Mouse (Mus musculus) MEL (cell line): ENCODE data around the gene Cwf19l1. TPM values are rescaled to one million over a fixed set of nuclear protein-coding genes. Genes with fewer than 3 reads are reported as not detected.
A peak's percentile ranks its signal among the peaks of the same experiment; 100 is the strongest.

ENCODE experiments used
- DNase-seq: peaks from one replicate; pipeline ENCODE4 v3.0.0; 2011; ENCODE audit warnings: low read depth, low spot score
- H3K27ac ChIP-seq: 2 replicates; pipeline ENCODE4 v1.5.1; 2012; ENCODE audit warnings: low read depth, mild to moderate bottlenecking, control low read depth, low read length, moderate library complexity; ENCODE audit not compliant: control insufficient read depth
- H3K27me3 ChIP-seq, 2 experiments: fragments of 150-350 bp in 1 of 2; sonication (generic) in 1 of 2; 2 replicates each; pipeline ENCODE4 v1.6.1; 2012; ENCODE audit warnings: low read length in 2 of 2, mild to moderate bottlenecking in 2 of 2, improper control_type of control experiment in 1 of 2, moderate library complexity in 1 of 2; ENCODE audit not compliant: insufficient read depth in 2 of 2, control insufficient read depth in 1 of 2
- H3K36me3 ChIP-seq, 2 experiments: 2 replicates each; pipeline ENCODE4 v1.6.1; 2012 to 2014; ENCODE audit warnings: low read length in 2 of 2, improper control_type of control experiment in 1 of 2, inconsistent platforms in 1 of 2, mild to moderate bottlenecking in 1 of 2; ENCODE audit not compliant: insufficient read depth in 2 of 2, control insufficient read depth in 1 of 2
- H3K4me1 ChIP-seq, 2 experiments: fragments of 150-350 bp in 1 of 2; sonication (generic) in 1 of 2; 2 replicates each; pipeline ENCODE4 v1.6.1; 2012; ENCODE audit warnings: low read length in 2 of 2, improper control_type of control experiment in 1 of 2, mild to moderate bottlenecking in 1 of 2; ENCODE audit not compliant: insufficient read depth in 2 of 2, control insufficient read depth in 1 of 2
- H3K4me3 ChIP-seq, 2 experiments: fragments of 150-350 bp in 1 of 2; sonication (generic) in 1 of 2; 2 replicates each; pipeline ENCODE4 v1.5.1; 2012; ENCODE audit warnings: low read depth in 2 of 2, low read length in 2 of 2, mild to moderate bottlenecking in 2 of 2, moderate library complexity in 2 of 2, control low read depth in 1 of 2, improper control_type of control experiment in 1 of 2; ENCODE audit not compliant: control insufficient read depth in 1 of 2, insufficient read depth in 1 of 2
- H3K79me2 ChIP-seq: 2 replicates; pipeline ENCODE4 v1.6.1; 2012; ENCODE audit warnings: mild to moderate bottlenecking, low read length, moderate library complexity; ENCODE audit not compliant: control insufficient read depth, poor library complexity, insufficient read depth
- H3K9ac ChIP-seq: 2 replicates; pipeline ENCODE4 v1.6.1; 2012; ENCODE audit warnings: low read depth, mild to moderate bottlenecking, control low read depth, low read length, moderate library complexity; ENCODE audit not compliant: control insufficient read depth, poor library complexity, severe bottlenecking
- H3K9me3 ChIP-seq: fragments of 150-350 bp; sonication (generic); replicated peaks from 2 replicates; pipeline ENCODE4 v1.6.1; 2012; ENCODE audit warnings: mild to moderate bottlenecking, low read length, improper control_type of control experiment, moderate library complexity; ENCODE audit not compliant: insufficient read depth
- CHD1 ChIP-seq: IDR thresholded peaks from 2 replicates; pipeline ENCODE4 v1.6.1; 2012; ENCODE audit warnings: low read depth, mild to moderate bottlenecking, inconsistent platforms, low read length, improper control_type of control experiment
- CTCF ChIP-seq, 3 experiments: IDR thresholded peaks in 2 of 3; conservative IDR thresholded peaks in 1 of 3; 2 replicates each; pipeline ENCODE4 v1.5.1; 2011 to 2012; ENCODE audit warnings: low read length in 3 of 3, low read depth in 2 of 3, mild to moderate bottlenecking in 2 of 3, improper control_type of control experiment in 1 of 3, inconsistent platforms in 1 of 3, mixed read lengths in 1 of 3, moderate library complexity in 1 of 3; ENCODE audit not compliant: control insufficient read depth in 1 of 3, insufficient read depth in 1 of 3, poor library complexity in 1 of 3, severe bottlenecking in 1 of 3
- E2F4 ChIP-seq: IDR thresholded peaks from 2 replicates; pipeline ENCODE4 v1.6.1; 2011; ENCODE audit warnings: low read depth, low read length, improper control_type of control experiment, borderline replicate concordance
- EP300 ChIP-seq, 2 experiments: IDR thresholded peaks; 2 replicates each; pipeline ENCODE4 v1.6.1; 2011; ENCODE audit warnings: improper control_type of control experiment in 2 of 2, low read length in 2 of 2, low read depth in 1 of 2, mild to moderate bottlenecking in 1 of 2
- ETS1 ChIP-seq: IDR thresholded peaks from 2 replicates; pipeline ENCODE4 v1.6.1; 2012; ENCODE audit warnings: low read depth, mild to moderate bottlenecking, inconsistent platforms, low read length, improper control_type of control experiment, moderate library complexity
- GABPA ChIP-seq: IDR thresholded peaks from 2 replicates; pipeline ENCODE4 v1.6.1; 2012; ENCODE audit warnings: low read depth, mild to moderate bottlenecking, inconsistent platforms, low read length, improper control_type of control experiment, moderate library complexity
- GATA1 ChIP-seq: IDR thresholded peaks from 2 replicates; pipeline ENCODE4 v1.6.1; 2011; ENCODE audit warnings: low read depth, low read length, improper control_type of control experiment
- JUND ChIP-seq: IDR thresholded peaks from 2 replicates; pipeline ENCODE4 v1.6.1; 2011; ENCODE audit warnings: low read depth, mild to moderate bottlenecking, improper control_type of control experiment, low read length
- KAT2A ChIP-seq: conservative IDR thresholded peaks from 2 replicates; pipeline ENCODE4 v1.6.1; 2012; ENCODE audit warnings: low read depth, low read length, improper control_type of control experiment, inconsistent platforms
- MAX ChIP-seq: IDR thresholded peaks from 2 replicates; pipeline ENCODE4 v1.6.1; 2011; ENCODE audit warnings: low read length, improper control_type of control experiment
- MEF2A ChIP-seq: IDR thresholded peaks from 2 replicates; pipeline ENCODE4 v1.6.1; 2014; ENCODE audit warnings: low read depth, mild to moderate bottlenecking, inconsistent platforms, low read length, improper control_type of control experiment; ENCODE audit not compliant: poor library complexity, insufficient replicate concordance, severe bottlenecking; ENCODE audit errors: extremely low read depth
- MXI1 ChIP-seq: IDR thresholded peaks from 2 replicates; pipeline ENCODE4 v1.6.1; 2011; ENCODE audit warnings: mild to moderate bottlenecking, low read depth, low read length, improper control_type of control experiment
- MYB ChIP-seq: IDR thresholded peaks from 2 replicates; pipeline ENCODE4 v1.6.1; 2011; ENCODE audit warnings: mild to moderate bottlenecking, low read depth, low read length, improper control_type of control experiment
- POLR2AphosphoS2 ChIP-seq: IDR thresholded peaks from 2 replicates; pipeline ENCODE4 v1.6.1; 2011; ENCODE audit warnings: low read length, improper control_type of control experiment
- RAD21 ChIP-seq: IDR thresholded peaks from 2 replicates; pipeline ENCODE4 v1.6.1; 2011; ENCODE audit warnings: mild to moderate bottlenecking, low read depth, low read length, improper control_type of control experiment
- SIN3A ChIP-seq: IDR thresholded peaks from 2 replicates; pipeline ENCODE4 v1.6.1; 2012; ENCODE audit warnings: low read length, improper control_type of control experiment, inconsistent platforms
- SMC3 ChIP-seq: IDR thresholded peaks from 2 replicates; pipeline ENCODE4 v1.6.1; 2011; ENCODE audit warnings: low read depth, low read length, improper control_type of control experiment
- TAL1 ChIP-seq: IDR thresholded peaks from 2 replicates; pipeline ENCODE4 v1.6.1; 2012; ENCODE audit warnings: mild to moderate bottlenecking, inconsistent platforms, low read length, moderate library complexity, mixed read lengths
- TCF12 ChIP-seq: IDR thresholded peaks from 2 replicates; pipeline ENCODE4 v1.6.1; 2014; ENCODE audit warnings: low read depth, mild to moderate bottlenecking, inconsistent platforms, low read length, improper control_type of control experiment, moderate library complexity
- USF1 ChIP-seq: IDR thresholded peaks from 2 replicates; pipeline ENCODE4 v1.6.1; 2014; ENCODE audit warnings: low read depth, mild to moderate bottlenecking, inconsistent platforms, low read length, improper control_type of control experiment, moderate library complexity
- ZC3H11A ChIP-seq: IDR thresholded peaks from 2 replicates; pipeline ENCODE4 v1.6.1; 2012; ENCODE audit warnings: low read depth, mild to moderate bottlenecking, inconsistent platforms, low read length, improper control_type of control experiment
- ZNF384 ChIP-seq: IDR thresholded peaks from 2 replicates; pipeline ENCODE4 v1.6.1; 2012; ENCODE audit warnings: low read depth, mild to moderate bottlenecking, inconsistent platforms, low read length, improper control_type of control experiment
- polyA plus RNA-seq, 2 experiments: library from polyadenylated mRNA; stranded (reverse) in 1 of 2; unstranded in 1 of 2; fragments of >175 nt in 1 of 2; fragments of >200 nt in 1 of 2; gene quantifications; 2 replicates each; pipeline versions ENCODE4 v1.2.1 to v1.2.4; 2012; ENCODE audit warnings: low replicate concordance in 2 of 2, low read depth in 1 of 2; ENCODE audit not compliant: insufficient read length in 2 of 2, insufficient read depth in 1 of 2, missing spikeins in 1 of 2
- total RNA-seq: library from RNA; depleted of rRNA; stranded (reverse); fragments of 300-350 nt; gene quantifications from 2 replicates; pipeline ENCODE4 v1.2.3, GENCODE M21; 2012

Gene Cwf19l1
- total and polyA plus RNA-seq, 3 experiments = 28.2 to 68.6 TPM; not detected in 1

DNA sequence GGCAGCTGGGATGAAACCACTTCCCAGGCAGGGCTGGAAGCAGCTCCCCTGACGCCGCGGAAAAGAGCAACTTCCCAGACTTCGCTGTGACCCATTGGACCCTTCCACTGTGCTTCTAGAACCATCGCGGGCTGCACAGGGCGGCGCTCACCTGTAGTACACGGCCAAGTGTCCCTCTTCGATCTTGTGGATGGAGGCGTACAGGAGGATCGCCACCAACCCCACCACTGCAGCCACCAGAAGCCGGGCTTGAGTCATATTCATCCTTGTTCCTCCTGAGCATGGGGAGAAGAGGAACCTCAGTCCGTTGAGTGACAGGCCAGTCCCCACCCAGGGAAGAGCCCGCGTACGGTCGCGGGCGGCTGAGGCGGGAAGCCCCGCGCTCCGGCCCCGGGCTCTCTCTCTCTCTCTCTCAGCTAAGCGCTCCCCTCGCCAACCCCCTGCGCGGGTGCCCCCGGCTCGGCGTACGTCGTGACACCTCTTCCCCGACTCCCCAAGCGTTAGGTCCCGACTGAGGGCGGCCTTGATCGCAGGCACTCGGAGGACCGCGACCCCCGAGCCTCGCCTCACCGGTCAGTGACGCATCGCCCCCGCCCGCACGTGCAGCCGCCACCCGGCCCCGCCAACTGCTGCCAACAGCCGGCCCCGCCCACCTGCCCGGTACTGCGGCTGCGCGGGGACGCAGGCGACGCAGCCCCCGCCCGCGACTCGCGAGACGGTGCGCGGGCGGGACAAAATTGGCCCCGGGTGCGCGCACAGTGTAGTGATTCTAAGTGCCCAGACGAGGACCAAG is 66.4 kb downstream of the Cwf19l1 start, which contains the start of gene Erlin1 (continued):
- TF ChIP-seq CTCF (IDR thresholded peaks at IDR 0.05 in 2 of 3, conservative IDR thresholded peaks at IDR 0.05 in 1 of 3; ENCODE audit: control insufficient read depth in 1 of 3, insufficient read depth in 1 of 3, low read depth in 2 of 3, low read length in 3 of 3, poor library complexity in 1 of 3, severe bottlenecking in 1 of 3) = no peak
- no peak; a peak in 1 of 4 replicates for TF ChIP-seq EP300 (IDR thresholded peaks at IDR 0.05; ENCODE audit: low read depth in 1 of 2, low read length in 2 of 2)
- no peak for TF ChIP-seq GABPA
- TF ChIP-seq GATA1 = no peak
- no peak for TF ChIP-seq JUND
- TF ChIP-seq, all 39 proteins: peak for 22

DNA sequence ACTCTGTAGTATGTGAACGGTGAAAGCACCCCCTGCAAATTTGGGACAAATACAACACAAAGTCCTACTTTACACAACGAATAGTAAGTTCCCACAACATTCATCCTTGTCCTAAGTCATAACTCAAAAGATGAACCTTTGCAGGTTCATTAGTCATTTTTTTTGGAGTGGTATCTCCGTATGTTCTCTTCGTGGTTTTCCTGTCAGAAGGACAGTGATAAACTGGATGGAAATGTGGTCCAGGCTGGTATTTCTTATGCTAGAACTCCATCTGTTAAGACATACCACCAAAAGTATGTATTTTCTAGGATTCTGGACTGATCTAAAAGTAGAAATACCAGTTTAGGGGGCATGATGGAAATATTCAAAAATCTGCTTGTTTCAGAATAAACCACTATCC is 67.4 kb downstream of the Cwf19l1 start:
- H3K79me2 ChIP-seq = peaks cover 23% of the 10 kb centered on the region
- H3K4me3 ChIP-seq = peak overlapping the region; percentile 92 to 97
- H3K36me3 ChIP-seq = peaks cover 24 to 27% of the 10 kb centered on the region in 2 experiments
- peak; percentile 39 for DNase-seq
- peak overlapping the region; percentile 70 for H3K27ac ChIP-seq
- H3K27me3 ChIP-seq = no peaks in the 10 kb centered on the region
- TF ChIP-seq GATA1 = peak; percentile 37; the same call in 1 of the 2 replicates
- TF ChIP-seq SMC3 = no peak
- no peak for TF ChIP-seq POLR2AphosphoS2
- TF ChIP-seq KAT2A = no peak; the same call in 1 of the 2 replicates
- TF ChIP-seq EP300 (IDR thresholded peaks at IDR 0.05; ENCODE audit: low read depth in 1 of 2, low read length in 2 of 2) = peak; percentile 49 to 56
- peak; percentile 54; the same call in 1 of the 2 replicates for TF ChIP-seq TCF12
- no peak for TF ChIP-seq JUND
- TF ChIP-seq MXI1 = no peak
- TF ChIP-seq E2F4 = no peak
- no peak for TF ChIP-seq TAL1
- TF ChIP-seq RAD21 = no peak
- TF ChIP-seq MEF2A = no peak
- no peak for TF ChIP-seq SIN3A
- TF ChIP-seq ZC3H11A = no peak
- no peak for TF ChIP-seq MYB
- TF ChIP-seq MAX = no peak
- peak; percentile 41; the same call in 1 of the 2 replicates for TF ChIP-seq ETS1
- TF ChIP-seq ZNF384 = peak; percentile 59
- no peak for TF ChIP-seq USF1
- TF ChIP-seq CHD1 = no peak
- TF ChIP-seq, all 39 proteins: peak for 5
- Histone ChIP-seq H3K9ac (peak overlapping the region; percentile 85), H3K9me3 (no peaks in the 10 kb centered on the region), H3K4me1 (peaks cover 8 to 12% of the 10 kb centered on the region in 2 experiments; a peak in 2 of 4 replicates)
